9 mouse cellular contexts compared by ENCODE assay signal in the genomic region with DNA sequence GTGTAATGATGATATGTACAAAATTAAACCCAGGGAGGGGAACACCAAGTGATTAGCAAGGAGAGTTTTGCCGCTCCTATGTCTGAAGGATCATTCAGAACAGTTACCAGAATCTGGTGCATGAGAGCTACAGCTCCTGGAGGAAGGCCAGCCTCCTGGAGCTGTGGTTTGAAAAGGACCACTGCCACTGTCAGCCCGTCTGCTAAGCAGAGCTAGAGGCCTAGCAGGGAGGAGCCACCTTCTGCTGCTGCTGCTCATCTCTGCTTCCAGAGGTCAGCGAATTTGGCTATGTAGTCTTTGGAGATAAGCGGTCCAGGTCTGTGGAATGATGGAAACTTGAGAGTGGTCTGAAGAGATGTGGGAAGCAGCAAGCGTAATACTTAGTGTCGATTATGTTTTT. TPM values are rescaled to one million over a fixed set of nuclear protein-coding genes. Genes with fewer than 3 reads are reported as not detected.
DNase-seq lines count a peak whose midpoint lies in the region; ATAC-seq lines count a peak whose summit lies in the region.
"Had no signal": no experiment of that assay in that cellular context is flagged by ENCODE, and none has a peak within 500 bp of the region (broad histone marks: within the 10 kb centered on the region; RNA-seq: fewer than 3 reads in every experiment).

No protein-coding gene starts in this region.

- H3K9me3 ChIP-seq in kidney, embryonic 15.5 days (replicated peaks): no peaks in the 10 kb centered on the region
- no peaks in the 10 kb centered on the region for H3K9me3 ChIP-seq in kidney, embryonic 14.5 days (ENCODE audit: control insufficient read depth, low read length)

- H3K4me1 ChIP-seq in kidney, embryonic 15.5 days: 0 out of 2 replicates have a peak, but pooled peaks cover 3% of the 10 kb centered on the region
- no peaks in the 10 kb centered on the region for H3K4me1 ChIP-seq in kidney, embryonic 14.5 days (ENCODE audit: control insufficient read depth, insufficient read depth, low read length)

- H3K9ac ChIP-seq in kidney, embryonic 15.5 days: no peak overlapping the region
- H3K9ac ChIP-seq in kidney, embryonic 14.5 days (ENCODE audit: low read depth, low read length): no peak overlapping the region

- no peak overlapping the region for H3K4me3 ChIP-seq in kidney, embryonic 15.5 days (replicated peaks)
- H3K4me3 ChIP-seq in kidney, embryonic 14.5 days (ENCODE audit: low read length): no peak overlapping the region

- no peaks in the 10 kb centered on the region for H3K36me3 ChIP-seq in kidney, embryonic 15.5 days
- no peaks in the 10 kb centered on the region for H3K36me3 ChIP-seq in kidney, embryonic 14.5 days (ENCODE audit: control insufficient read depth, insufficient read depth, low read length)

- no peak overlapping the region for H3K4me2 ChIP-seq in kidney, embryonic 15.5 days
- no peak overlapping the region for H3K4me2 ChIP-seq in kidney, embryonic 14.5 days (replicated peaks; ENCODE audit: low read depth, low read length)

- H3K27ac ChIP-seq in kidney, embryonic 15.5 days: no peak overlapping the region
- no peak overlapping the region for H3K27ac ChIP-seq in kidney, embryonic 14.5 days (ENCODE audit: low read depth, low read length)

- ATAC-seq in kidney, embryonic 15.5 days (replicated peaks; ENCODE audit: low FRiP score): 0 out of 2 replicates have a peak, but pooled peaks have one; percentile 36
- no peak for ATAC-seq in kidney, embryonic 14.5 days (ENCODE audit: low FRiP score, low TSS enrichment)
- peak; percentile 73 for ATAC-seq in cerebellum, adult (ENCODE audit: insufficient number of reproducible peaks, low FRiP score, low TSS enrichment)

- no peaks in the 10 kb centered on the region for H3K27me3 ChIP-seq in kidney, embryonic 15.5 days
- H3K27me3 ChIP-seq in kidney, embryonic 14.5 days (ENCODE audit: control insufficient read depth, insufficient read depth, low read length): no peaks in the 10 kb centered on the region

- peak; percentile 50 for DNase-seq in cerebellum, adult 9-11 months
- peak; percentile 64 for DNase-seq in liver
- DNase-seq in right cerebral cortex, postnatal 25 days: no peak
- no peak for DNase-seq in thymus, postnatal 4 days
- DNase-seq: adrenal gland, adult 8-10 months; kidney, adult 18-20 months had no signal

- WGBS in kidney, embryonic 15.5 days: 67% methylated on average over 6 of the region's 6 CpGs
- WGBS in kidney, embryonic 14.5 days: 76% methylated on average over 6 of the region's 6 CpGs

RNA-seq across cellular contexts. Expression of gene Ssbp2, which starts 13.4 kb away (rescaled TPM):
- 123 and 125 TPM in 2 replicates for polyA plus RNA-seq in kidney, embryonic 15.5 days (2015; fragmentation: Nextera tagmentation; extraction: Ambion mirVana)
- 132 and 140 TPM in 2 replicates for polyA plus RNA-seq in kidney, embryonic 14.5 days (2014; fragmentation: Nextera tagmentation; extraction: Ambion mirVana)

Comparison
In these comparisons a context has a peak if more than half of its experiments do, and no peak if none do; other contexts are left out.
1. DNase-seq: peak in cerebellum, adult 9-11 months (single experiment) and liver (single experiment); none in right cerebral cortex, postnatal 25 days (single experiment) and thymus, postnatal 4 days (single experiment).